Mouse (Mus musculus): Measurements from ENCODE around the gene Sult3a2.
A peak's percentile ranks its signal among the peaks of the same experiment; 100 is the strongest.
"Not testable (repeated sequence)": the region's sequence is repeated elsewhere in the genome, so short reads cannot be mapped to it uniquely, and the experiment has no call there.

Gene Sult3a2

GRCm38 (mm10) chr10:33786604-33787003 is at the start of gene Sult3a2:
TSS of gene Sult3a2 (minus strand) at chr10:33786704.
- DNase-seq (ENCODE audit: low read depth, low spot score) = no peak

DNA sequence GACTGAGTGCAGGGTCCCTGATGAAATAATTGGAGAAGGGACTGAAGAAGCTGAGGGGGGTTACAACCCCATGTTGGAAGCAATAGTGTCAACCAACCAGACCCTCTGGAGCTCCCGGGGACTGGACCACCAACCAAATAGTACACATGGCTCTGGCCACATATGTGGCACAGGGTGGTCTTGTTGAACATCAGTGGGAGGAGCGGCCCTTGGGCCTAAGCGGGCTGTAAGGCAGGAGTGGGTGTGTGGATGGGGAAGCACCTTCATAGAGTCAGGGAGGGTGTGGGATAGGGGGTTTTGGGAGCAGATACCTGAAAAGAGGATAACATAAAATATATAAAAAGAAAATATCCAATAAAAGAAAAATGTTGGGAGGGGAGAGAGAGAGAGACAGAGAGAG is 34.4 kb upstream of the Sult3a2 start:
- DNase-seq (ENCODE audit: low read depth, low spot score) = peak; percentile 13

- no peak for DNase-seq (ENCODE audit: low read depth, low spot score)
Measured at GRCm38 (mm10) chr10:33816923-33817322, 30.4 kb upstream of the Sult3a2 start.

- no peak for DNase-seq (ENCODE audit: low read depth, low spot score)
Measured at GRCm38 (mm10) chr10:33814266-33814665, 27.8 kb upstream of the Sult3a2 start.

DNA sequence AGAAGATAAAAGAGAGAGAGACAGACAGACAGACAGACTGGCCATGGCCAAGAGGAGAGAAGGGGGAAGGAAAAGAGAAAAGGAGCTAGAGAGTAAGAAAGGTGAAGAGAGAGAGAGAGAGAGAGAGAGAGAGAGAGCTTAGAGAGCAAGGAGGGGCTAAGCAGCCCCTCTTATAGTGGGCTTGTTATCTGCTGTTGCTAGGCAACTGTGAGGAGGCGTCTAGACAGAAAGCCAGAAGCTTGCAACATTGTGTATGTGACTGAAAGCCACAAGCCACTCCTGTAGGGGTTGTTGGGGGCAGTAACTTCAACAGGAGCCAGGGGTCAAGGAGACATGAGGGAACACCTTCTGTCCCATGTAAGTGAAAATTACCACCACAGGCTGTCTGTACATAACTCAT is 25.3 kb upstream of the Sult3a2 start:
- DNase-seq (ENCODE audit: low read depth, low spot score) = peak; percentile 52

GRCm38 (mm10) chr10:33797221-33797949 is 10.9 kb upstream of the Sult3a2 start:
- peak; percentile 98 for DNase-seq (ENCODE audit: low read depth, low spot score)

DNA sequence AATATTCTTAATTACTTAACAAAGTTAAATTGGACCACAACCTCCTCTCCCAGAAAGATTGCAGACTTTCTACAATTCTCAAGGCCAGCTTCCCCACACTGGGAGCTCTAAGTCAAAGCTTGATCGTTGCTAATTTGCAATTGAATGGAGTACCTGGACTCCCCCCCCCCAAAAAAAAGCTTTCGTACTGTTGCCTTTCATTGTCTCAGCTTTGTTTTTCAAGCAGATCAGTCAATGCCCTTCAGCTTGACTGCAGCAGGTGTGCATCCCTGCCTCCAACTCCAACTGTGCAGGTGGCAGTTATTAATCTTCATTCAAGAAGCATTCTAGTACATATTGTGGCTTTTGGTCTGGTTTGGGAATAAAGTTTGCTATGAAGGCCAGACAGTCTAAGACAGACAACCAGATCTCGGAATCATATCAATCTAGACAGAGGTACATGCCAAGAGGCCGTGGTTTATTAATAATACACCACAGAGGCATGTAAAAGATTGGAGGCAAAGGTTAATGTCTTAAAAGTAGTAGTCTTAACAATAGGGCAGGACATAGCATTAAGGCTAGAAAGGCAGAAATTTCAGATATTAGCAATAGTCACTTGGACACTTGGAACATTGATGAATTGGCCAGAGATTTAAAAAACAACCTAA is 9.9 kb upstream of the Sult3a2 start:
- peak; percentile 96 for DNase-seq (ENCODE audit: low read depth, low spot score)

DNA sequence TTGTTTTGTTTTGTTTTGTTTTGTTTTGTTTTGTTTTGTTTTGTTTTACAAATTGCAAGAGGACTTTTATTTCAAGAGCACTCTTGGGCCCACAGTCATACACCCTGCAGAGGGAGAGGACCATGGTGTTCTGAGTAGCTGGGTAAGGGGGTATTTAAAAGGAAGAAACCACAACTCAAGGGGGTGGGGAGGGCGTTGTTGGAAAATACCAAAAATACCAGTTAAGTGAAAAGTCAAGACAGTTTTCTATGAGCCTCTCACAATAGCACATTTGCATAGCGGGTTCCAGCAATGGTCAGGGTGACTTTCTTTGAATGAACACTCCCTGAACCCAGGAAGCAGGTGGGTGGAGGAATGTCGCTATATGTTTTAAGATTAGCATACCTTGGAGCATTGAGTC is 5.7 kb upstream of the Sult3a2 start:
- DNase-seq (ENCODE audit: low read depth, low spot score) = peak; percentile 90

DNA sequence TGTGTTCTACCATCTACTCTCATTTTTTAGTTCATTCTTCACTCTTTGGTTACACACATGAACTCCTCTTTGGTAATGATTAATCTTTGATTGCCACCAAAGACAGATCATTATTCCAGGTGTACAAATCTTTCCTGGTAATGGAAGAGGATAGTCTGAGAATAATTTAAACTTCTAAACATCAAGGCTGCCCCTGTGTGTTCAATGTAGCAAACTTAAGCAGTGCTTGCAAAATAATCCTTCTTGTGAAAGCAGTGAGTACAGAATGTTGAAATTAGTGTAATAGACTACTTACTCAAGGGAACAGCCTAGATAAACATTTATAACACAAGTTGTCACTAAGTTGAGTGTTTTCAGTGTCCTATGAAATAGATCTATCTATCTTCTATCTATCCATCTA is 1.0 kb upstream of the Sult3a2 start:
- no peak for DNase-seq (ENCODE audit: low read depth, low spot score)

GRCm38 (mm10) chr10:33735251-33735650 is 51.3 kb downstream of the Sult3a2 start:
- DNase-seq (ENCODE audit: low read depth, low spot score) = not testable (repeated sequence)

DNA sequence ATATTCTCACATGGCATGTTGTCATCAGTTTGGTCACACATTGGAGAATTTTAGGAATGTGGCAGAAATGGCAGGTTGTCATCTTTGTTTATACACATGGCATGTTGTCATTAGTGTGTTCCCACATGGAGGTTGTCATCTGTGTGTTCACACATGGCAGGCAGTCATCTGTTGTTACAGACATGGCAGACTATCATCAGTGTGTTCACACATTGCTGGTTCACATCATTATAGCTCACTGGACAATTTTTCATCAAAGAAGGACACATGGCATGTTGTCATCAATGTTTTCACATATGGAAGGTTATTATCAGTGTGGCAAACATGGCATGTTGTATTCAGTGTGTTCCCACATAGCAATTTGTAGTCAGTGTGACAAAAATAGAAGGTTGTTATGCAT is 53.3 kb downstream of the Sult3a2 start:
- no peak for DNase-seq (ENCODE audit: low read depth, low spot score)

GRCm38 (mm10) chr10:33732409-33733185 is 53.9 kb downstream of the Sult3a2 start:
- no peak for DNase-seq (ENCODE audit: low read depth, low spot score)

DNA sequence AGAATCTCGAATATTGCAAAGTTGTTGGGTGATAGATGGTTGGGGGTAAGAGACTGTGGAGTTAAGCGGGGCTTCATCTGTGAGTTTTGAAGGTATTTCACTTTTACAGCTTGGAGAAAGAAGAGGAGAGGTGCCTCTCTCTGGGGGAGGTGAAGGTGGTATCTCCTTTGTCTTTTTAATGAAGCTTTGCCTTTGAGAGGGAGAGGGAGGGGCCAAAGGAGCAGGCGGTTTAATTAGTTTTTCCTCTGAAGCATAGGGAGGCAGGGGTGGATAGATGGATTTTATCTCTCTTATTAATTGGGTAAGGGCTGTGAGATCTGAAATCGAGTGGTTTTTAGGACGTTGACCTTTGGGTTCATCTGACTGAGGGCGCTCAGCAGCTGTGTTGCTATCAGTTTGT is 62.7 kb downstream of the Sult3a2 start:
- peak; percentile 27 for DNase-seq (ENCODE audit: low read depth, low spot score)

DNA sequence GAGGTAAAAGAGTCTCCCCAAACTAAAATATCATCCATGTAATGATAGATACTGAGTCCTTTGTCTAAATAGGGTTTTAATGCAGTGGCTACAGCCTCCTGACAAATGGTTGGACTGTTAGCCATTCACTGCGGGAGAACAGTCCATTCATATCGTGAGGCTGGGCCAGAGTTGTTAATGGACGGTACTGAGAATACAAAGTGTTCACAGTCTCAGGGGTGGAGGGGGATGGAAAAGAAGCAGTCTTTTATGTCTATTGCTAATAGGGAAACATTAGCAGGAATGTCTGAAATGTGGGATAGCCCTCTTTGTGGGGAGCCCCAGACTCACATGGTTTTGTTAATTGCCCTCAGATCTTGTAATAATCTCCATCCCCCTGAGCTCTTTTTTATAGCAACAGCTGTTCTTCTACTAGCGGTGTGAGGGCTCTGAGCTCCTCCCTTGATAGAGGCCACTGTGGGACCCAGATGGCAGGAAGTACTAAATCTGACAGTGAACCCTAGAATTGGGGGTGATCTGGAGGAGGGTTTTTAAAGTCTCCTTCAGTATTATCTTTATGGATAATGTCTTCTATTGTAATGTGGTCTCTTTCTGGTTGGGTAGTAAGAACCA is 64.6 kb downstream of the Sult3a2 start:
- DNase-seq (ENCODE audit: low read depth, low spot score) = no peak

Data from R1 (cell line).